Mouse (Mus musculus): ENCODE results near the gene Cntln. TPM values are rescaled to one million over a fixed set of nuclear protein-coding genes. Genes with fewer than 3 reads are reported as not detected.

Cntln gene
- polyA plus RNA-seq, 1 experiment from 2014 or later = 5.0 TPM

DNA sequence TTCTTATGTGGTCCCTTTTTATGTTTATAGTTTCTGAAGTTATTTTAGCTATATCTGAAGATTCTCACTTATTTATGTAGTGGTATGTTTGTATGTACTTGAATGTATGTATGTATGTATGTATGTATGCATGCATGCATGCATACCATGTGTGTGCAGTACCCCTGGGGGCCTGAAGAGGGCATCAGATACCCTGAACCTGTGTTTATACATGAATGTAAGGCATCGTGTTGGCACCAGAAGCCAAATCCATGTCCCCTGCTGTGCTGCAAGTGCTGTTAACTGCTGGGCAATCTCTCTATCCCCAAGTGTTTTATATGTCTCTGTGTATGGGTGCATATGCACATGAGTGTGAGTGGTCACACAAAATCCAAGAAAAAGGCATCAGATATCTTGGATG lies 34.3 kb downstream of the Cntln start:
- H3K27ac ChIP-seq (ENCODE audit: low read length) = no peak overlapping the region
- no peaks in the 10 kb centered on the region for H3K27me3 ChIP-seq (replicated peaks; ENCODE audit: control insufficient read depth, insufficient read depth, low read length)
- no peaks in the 10 kb centered on the region for H3K36me3 ChIP-seq (ENCODE audit: control insufficient read depth, insufficient read depth)
- no peak for ATAC-seq
- whole genome bisulfite sequencing = 82% methylated on average over 1 of the region's 1 CpGs
- no peak overlapping the region for H3K9ac ChIP-seq (replicated peaks; ENCODE audit: low read depth, low read length)
- H3K4me2 ChIP-seq (ENCODE audit: low read length) = no peak overlapping the region
- no peak overlapping the region for H3K4me3 ChIP-seq (replicated peaks; ENCODE audit: low read length)
- H3K4me1 ChIP-seq (replicated peaks; ENCODE audit: control insufficient read depth, insufficient read depth, low read length) = no peaks in the 10 kb centered on the region
- no peaks in the 10 kb centered on the region for H3K9me3 ChIP-seq (ENCODE audit: control insufficient read depth, low read length)

DNA sequence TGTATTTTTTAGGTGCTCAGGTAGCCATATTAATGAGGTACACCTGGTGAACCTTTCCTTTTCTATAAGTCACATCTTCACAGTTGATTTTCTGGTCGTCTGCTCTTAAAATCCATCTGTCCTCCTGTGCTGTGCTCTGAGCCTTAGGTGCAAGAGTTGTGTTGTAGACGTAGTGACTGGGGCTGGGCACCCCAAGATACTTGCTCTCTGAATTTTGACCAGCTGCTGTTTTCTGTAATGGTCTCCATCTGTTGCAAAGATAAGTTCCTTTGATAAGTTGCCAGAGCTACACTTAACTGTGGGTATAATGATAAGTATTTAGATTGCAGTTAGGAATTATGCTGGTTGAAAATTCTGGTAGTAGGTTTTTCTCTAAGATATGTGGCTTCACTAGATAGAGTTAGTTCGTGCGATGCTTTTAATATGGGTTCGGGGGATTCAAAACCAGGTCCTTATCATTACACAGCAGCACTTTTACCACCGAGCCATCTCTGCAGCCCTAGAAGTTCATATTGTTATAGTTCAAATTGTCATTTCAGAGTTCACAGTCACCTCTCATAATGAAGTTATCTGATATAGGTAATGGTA lies 50.3 kb downstream of the Cntln start:
- H3K27ac ChIP-seq (ENCODE audit: low read length) = no peak overlapping the region
- WGBS = 93% methylated on average over 6 of the region's 6 CpGs
- ATAC-seq = no peak
- no peak overlapping the region for H3K9ac ChIP-seq (replicated peaks; ENCODE audit: low read depth, low read length)
- no peak overlapping the region for H3K4me3 ChIP-seq (replicated peaks; ENCODE audit: low read length)
- no peaks in the 10 kb centered on the region for H3K4me1 ChIP-seq (replicated peaks; ENCODE audit: control insufficient read depth, insufficient read depth, low read length)
- H3K4me2 ChIP-seq (ENCODE audit: low read length) = no peak overlapping the region
- H3K36me3 ChIP-seq (ENCODE audit: control insufficient read depth, insufficient read depth) = no peaks in the 10 kb centered on the region
- H3K9me3 ChIP-seq (ENCODE audit: control insufficient read depth, low read length) = peaks cover 2% of the 10 kb centered on the region; the same call in 1 of the 2 replicates
- no peaks in the 10 kb centered on the region for H3K27me3 ChIP-seq (replicated peaks; ENCODE audit: control insufficient read depth, insufficient read depth, low read length)

DNA sequence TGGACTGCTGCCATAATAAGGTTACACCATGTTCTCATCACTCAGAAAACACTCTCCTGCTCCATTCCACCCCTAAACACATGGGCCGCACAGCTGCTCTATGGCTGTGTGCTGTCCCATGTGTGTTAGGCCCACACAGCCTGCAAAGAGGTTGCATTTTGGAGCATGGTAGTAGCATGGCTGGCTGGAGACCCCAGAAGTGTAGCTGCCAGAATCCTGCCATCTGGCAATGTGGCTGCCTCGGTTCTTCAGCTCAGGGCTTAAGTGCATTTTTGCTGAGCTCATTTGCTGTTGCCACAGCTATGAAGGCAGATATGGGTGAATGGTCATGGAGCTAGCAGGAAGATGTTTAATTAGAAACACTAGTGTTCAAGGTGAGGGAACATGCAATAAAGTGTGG lies 58.0 kb downstream of the Cntln start:
- no peaks in the 10 kb centered on the region for H3K4me1 ChIP-seq (replicated peaks; ENCODE audit: control insufficient read depth, insufficient read depth, low read length)
- H3K9ac ChIP-seq (replicated peaks; ENCODE audit: low read depth, low read length) = no peak overlapping the region
- no peaks in the 10 kb centered on the region for H3K36me3 ChIP-seq (ENCODE audit: control insufficient read depth, insufficient read depth)
- WGBS = 64% methylated on average over 2 of the region's 2 CpGs
- no peak overlapping the region for H3K4me3 ChIP-seq (replicated peaks; ENCODE audit: low read length)
- H3K4me2 ChIP-seq (ENCODE audit: low read length) = no peak overlapping the region
- H3K27ac ChIP-seq (ENCODE audit: low read length) = no peak overlapping the region
- H3K27me3 ChIP-seq (replicated peaks; ENCODE audit: control insufficient read depth, insufficient read depth, low read length) = no peaks in the 10 kb centered on the region
- ATAC-seq = peak; percentile 68; the same call in 1 of the 2 replicates
- no peaks in the 10 kb centered on the region for H3K9me3 ChIP-seq (ENCODE audit: control insufficient read depth, low read length)

DNA sequence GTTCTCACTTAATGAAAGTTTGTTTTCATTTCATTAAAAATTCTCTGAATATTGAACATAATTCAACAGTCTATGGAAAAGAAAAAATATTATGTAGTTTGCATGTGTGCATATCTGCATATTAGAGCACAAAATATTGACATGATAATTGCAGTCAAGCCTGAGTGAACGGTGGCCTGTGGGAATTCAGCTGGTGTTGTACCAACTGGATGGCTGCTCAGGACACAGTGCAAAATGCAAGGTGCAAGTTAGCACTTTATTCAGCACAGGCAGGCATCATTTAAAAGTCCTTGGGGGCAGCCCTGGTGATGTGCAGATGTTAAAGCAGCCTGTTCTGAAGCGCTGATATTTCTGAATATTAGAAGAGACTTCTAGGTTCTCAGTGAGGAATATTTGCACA lies 58.5 kb downstream of the Cntln start:
- no peak overlapping the region for H3K4me2 ChIP-seq (ENCODE audit: low read length)
- H3K4me1 ChIP-seq (replicated peaks; ENCODE audit: control insufficient read depth, insufficient read depth, low read length) = no peaks in the 10 kb centered on the region
- H3K9ac ChIP-seq (replicated peaks; ENCODE audit: low read depth, low read length) = no peak overlapping the region
- WGBS = 62% methylated on average over 2 of the region's 2 CpGs
- no peaks in the 10 kb centered on the region for H3K27me3 ChIP-seq (replicated peaks; ENCODE audit: control insufficient read depth, insufficient read depth, low read length)
- no peaks in the 10 kb centered on the region for H3K9me3 ChIP-seq (ENCODE audit: control insufficient read depth, low read length)
- no peak overlapping the region for H3K27ac ChIP-seq (ENCODE audit: low read length)
- no peaks in the 10 kb centered on the region for H3K36me3 ChIP-seq (ENCODE audit: control insufficient read depth, insufficient read depth)
- H3K4me3 ChIP-seq (replicated peaks; ENCODE audit: low read length) = no peak overlapping the region
- ATAC-seq = no peak

DNA sequence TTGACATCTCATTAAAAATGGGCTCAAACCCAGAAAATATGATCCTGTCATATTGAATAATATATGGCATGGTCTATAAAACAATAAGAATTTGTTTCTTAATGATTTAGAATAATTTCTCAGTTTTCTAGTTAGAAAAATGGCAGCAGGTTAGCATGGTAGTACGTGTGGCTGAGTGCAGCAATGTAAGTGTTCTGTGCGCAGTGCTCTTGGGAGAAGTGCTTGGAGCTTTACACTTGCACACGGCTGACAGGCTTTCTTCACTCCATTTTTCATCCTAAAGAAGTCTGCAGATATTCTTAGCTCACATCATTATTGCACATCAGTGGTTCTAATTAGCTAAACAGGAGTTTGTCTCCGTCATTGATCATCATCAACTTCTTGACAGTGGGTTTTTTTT lies 60.0 kb downstream of the Cntln start:
- Histone ChIP-seq H3K4me3 (replicated peaks; ENCODE audit: low read length) (no peak overlapping the region), H3K9ac (replicated peaks; ENCODE audit: low read depth, low read length) (no peak overlapping the region), H3K27me3 (replicated peaks; ENCODE audit: control insufficient read depth, insufficient read depth, low read length) (no peaks in the 10 kb centered on the region), H3K4me1 (replicated peaks; ENCODE audit: control insufficient read depth, insufficient read depth, low read length) (no peaks in the 10 kb centered on the region), H3K27ac (ENCODE audit: low read length) (no peak overlapping the region), H3K4me2 (ENCODE audit: low read length) (no peak overlapping the region), H3K36me3 (ENCODE audit: control insufficient read depth, insufficient read depth) (no peaks in the 10 kb centered on the region), H3K9me3 (ENCODE audit: control insufficient read depth, low read length) (no peaks in the 10 kb centered on the region)
- no peak for ATAC-seq
- 74% methylated on average over 4 of the region's 4 CpGs for WGBS

DNA sequence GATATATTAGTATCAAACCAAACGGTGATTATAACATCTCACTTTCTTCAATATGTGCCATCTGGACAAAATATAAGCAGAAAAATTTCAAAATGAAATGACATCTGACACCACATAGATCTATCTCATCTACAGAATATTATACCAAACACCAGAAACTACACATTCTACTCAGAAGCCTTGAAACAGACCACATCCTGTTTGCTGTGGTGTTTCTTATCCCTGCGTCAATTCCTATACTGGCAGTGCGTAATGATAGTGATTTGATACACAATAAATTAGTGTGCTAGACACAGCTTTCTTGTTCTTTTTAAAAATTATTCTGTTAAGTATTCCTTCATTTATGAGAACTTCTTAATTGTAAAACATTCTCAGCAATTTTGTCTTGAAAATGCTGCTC lies 62.3 kb downstream of the Cntln start:
- H3K4me3 ChIP-seq (replicated peaks; ENCODE audit: low read length) = no peak overlapping the region
- H3K36me3 ChIP-seq (ENCODE audit: control insufficient read depth, insufficient read depth) = no peaks in the 10 kb centered on the region
- H3K9me3 ChIP-seq (ENCODE audit: control insufficient read depth, low read length) = no peaks in the 10 kb centered on the region
- no peak overlapping the region for H3K27ac ChIP-seq (ENCODE audit: low read length)
- no peak for ATAC-seq
- WGBS = 83% methylated on average over 3 of the region's 3 CpGs
- H3K27me3 ChIP-seq (replicated peaks; ENCODE audit: control insufficient read depth, insufficient read depth, low read length) = no peaks in the 10 kb centered on the region
- H3K9ac ChIP-seq (replicated peaks; ENCODE audit: low read depth, low read length) = no peak overlapping the region
- no peak overlapping the region for H3K4me2 ChIP-seq (ENCODE audit: low read length)
- no peaks in the 10 kb centered on the region for H3K4me1 ChIP-seq (replicated peaks; ENCODE audit: control insufficient read depth, insufficient read depth, low read length)

DNA sequence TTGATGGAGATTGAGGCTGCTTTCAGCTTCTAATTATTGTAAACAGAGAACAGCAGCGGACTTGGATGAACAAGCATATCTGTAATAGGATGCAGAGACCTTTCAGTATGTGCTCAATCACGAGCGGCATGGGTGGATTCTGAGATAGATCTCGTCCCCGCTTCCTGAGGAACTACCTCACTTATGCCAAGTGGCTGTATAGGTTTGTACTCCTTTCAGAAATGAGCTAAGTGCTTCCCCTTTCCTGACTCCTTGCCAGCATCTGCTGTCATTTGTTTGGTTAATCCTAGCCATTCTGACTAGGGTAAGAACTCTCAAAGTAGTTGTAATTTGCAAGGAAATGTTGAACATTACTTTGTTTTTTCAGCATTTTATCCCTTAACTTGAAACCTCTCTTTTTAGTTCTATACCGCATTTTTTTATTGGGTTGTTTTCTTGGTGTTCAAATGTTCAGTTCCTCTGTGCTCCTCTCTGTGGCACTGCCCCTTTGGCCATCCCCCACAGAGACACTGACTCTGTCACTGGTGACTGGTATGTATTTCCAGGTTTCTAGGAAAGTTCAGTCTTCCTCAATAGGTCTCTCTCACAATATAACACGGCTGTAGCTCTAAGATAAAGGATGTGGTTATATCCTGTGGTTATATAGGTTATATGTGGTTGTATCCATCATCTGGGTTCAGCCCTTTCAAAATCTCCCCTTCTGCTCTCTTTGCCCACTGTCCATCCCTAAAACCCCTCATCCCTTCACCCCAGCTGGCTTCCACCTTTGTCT lies 93.0 kb downstream of the Cntln start:
- Histone ChIP-seq H3K27me3 (replicated peaks; ENCODE audit: control insufficient read depth, insufficient read depth, low read length) (no peaks in the 10 kb centered on the region), H3K9ac (replicated peaks; ENCODE audit: low read depth, low read length) (no peak overlapping the region), H3K27ac (ENCODE audit: low read length) (no peak overlapping the region), H3K4me3 (replicated peaks; ENCODE audit: low read length) (no peak overlapping the region), H3K36me3 (ENCODE audit: control insufficient read depth, insufficient read depth) (no peaks in the 10 kb centered on the region), H3K4me2 (ENCODE audit: low read length) (no peak overlapping the region), H3K9me3 (ENCODE audit: control insufficient read depth, low read length) (no peaks in the 10 kb centered on the region), H3K4me1 (replicated peaks; ENCODE audit: control insufficient read depth, insufficient read depth, low read length) (no peaks in the 10 kb centered on the region)
- ATAC-seq = no peak
- 68% methylated on average over 7 of the region's 7 CpGs for WGBS

DNA sequence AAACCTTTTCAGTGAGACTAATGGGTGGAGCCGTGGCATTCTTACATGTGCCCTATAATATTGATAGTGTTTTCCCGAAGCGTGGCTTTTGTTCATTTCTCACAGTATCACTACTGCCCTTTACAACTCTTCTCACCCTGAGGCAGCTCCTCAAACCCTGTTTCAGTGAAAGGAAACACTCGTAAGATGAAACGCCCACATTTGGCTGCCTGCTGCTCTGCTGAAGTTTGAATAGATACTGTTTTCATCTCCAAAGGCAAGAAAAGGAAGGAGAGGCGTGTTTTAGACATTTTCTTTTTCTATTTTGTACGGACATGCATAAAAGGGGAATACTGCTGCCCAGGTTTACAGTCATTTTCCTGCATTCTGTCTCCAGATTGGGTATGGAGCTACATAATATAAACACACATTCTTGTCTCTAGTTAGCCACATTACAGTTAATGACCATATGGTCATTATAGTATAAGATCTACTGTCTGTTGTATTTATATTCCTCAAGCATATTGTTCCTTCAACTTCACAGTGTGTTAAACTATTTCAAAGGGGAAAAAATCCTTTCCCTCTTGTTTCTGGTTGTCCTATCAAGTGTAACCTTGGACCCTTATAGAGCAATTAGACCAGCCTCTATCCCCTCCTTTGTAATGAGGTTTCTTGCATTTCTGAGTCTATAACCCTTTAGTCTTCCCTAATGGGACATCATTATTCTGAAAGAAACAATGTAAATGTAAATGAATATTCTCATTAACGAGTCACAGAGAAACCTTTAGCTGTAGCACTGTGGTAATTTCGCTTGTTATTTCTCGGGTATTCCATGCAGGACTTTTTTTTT lies 111.6 kb downstream of the Cntln start:
- WGBS = 9% methylated on average over 10 of the region's 10 CpGs
- H3K4me1 ChIP-seq (replicated peaks; ENCODE audit: control insufficient read depth, insufficient read depth, low read length) = no peaks in the 10 kb centered on the region
- no peak overlapping the region for H3K9ac ChIP-seq (replicated peaks; ENCODE audit: low read depth, low read length)
- H3K27me3 ChIP-seq (replicated peaks; ENCODE audit: control insufficient read depth, insufficient read depth, low read length) = no peaks in the 10 kb centered on the region
- ATAC-seq = peak; percentile 50
- no peak overlapping the region; the same call in 1 of the 2 replicates for H3K4me2 ChIP-seq (ENCODE audit: low read length)
- no peak overlapping the region for H3K27ac ChIP-seq (ENCODE audit: low read length)
- H3K9me3 ChIP-seq (ENCODE audit: control insufficient read depth, low read length) = no peaks in the 10 kb centered on the region
- H3K4me3 ChIP-seq (replicated peaks; ENCODE audit: low read length) = no peak overlapping the region
- no peaks in the 10 kb centered on the region for H3K36me3 ChIP-seq (ENCODE audit: control insufficient read depth, insufficient read depth)

DNA sequence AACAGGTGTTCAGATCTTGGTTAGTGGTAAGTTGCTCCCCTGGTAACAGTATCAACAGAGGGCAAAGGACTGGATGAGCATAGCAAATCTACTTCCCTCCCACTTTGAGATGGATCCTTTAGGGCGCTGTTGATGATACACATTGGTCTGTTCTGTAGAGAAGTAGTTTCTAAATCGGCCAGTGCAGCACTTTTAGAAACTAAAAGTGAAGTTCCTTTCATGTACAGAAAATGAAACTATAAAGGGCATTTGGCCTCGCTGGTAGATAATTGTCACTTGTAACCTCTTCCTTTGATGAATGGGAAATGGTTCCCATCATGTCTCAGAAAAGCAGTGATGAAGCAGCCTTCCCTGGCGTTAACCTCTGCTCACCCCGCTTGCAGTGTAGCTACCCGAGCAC lies 121.5 kb downstream of the Cntln start:
- Histone ChIP-seq H3K4me3 (replicated peaks; ENCODE audit: low read length) (no peak overlapping the region), H3K4me1 (replicated peaks; ENCODE audit: control insufficient read depth, insufficient read depth, low read length) (no peaks in the 10 kb centered on the region), H3K27me3 (replicated peaks; ENCODE audit: control insufficient read depth, insufficient read depth, low read length) (no peaks in the 10 kb centered on the region), H3K27ac (ENCODE audit: low read length) (no peak overlapping the region), H3K36me3 (ENCODE audit: control insufficient read depth, insufficient read depth) (no peaks in the 10 kb centered on the region), H3K4me2 (ENCODE audit: low read length) (no peak overlapping the region), H3K9ac (replicated peaks; ENCODE audit: low read depth, low read length) (no peak overlapping the region), H3K9me3 (ENCODE audit: control insufficient read depth, low read length) (no peaks in the 10 kb centered on the region)
- 76% methylated on average over 6 of the region's 6 CpGs for WGBS
- no peak for ATAC-seq

All from forebrain, embryonic 16.5 days (tissue).